Mouse (Mus musculus): Measurements from ENCODE around the gene Uhmk1. TPM values are rescaled to one million over a fixed set of nuclear protein-coding genes. Genes with fewer than 3 reads are reported as not detected.

Gene Uhmk1
- total RNA-seq, 1 experiment = 18.8 TPM

- in situ Hi-C loops (cut with MboI; ENCODE audit: low sequenced_read_pairs in 2 of 2, unreplicated experiment in 2 of 2) = loop anchor here (25.0 kb wide), 1 partner anchor 398 kb away; no protein-coding TSS in a partner anchor
- Histone ChIP-seq H3K9ac (ENCODE audit: insufficient read depth, low read depth, low read length, poor library complexity, severe bottlenecking) (peak overlapping the region; percentile 96; the same call in 1 of the 2 replicates), H3K4me3 (ENCODE audit: insufficient read depth in 1 of 2, low read depth in 1 of 2, low read length in 2 of 2, poor library complexity in 1 of 2, severe bottlenecking in 1 of 2) (peak overlapping the region; percentile 81 to 90), H3K4me1 (ENCODE audit: control insufficient read depth in 2 of 2, insufficient read depth in 2 of 2, low read length in 2 of 2, poor library complexity in 1 of 2) (no peaks in the 10 kb centered on the region; a peak in 1 of 4 replicates), H3K9me3 (ENCODE audit: control insufficient read depth, insufficient read depth, low read depth, low read length) (no peaks in the 10 kb centered on the region), H3K36me3 (ENCODE audit: control insufficient read depth, insufficient read depth, low read length, poor library complexity, severe bottlenecking) (peaks cover 8% of the 10 kb centered on the region), H3K27ac (ENCODE audit: insufficient read depth, low read depth, low read length, poor library complexity, severe bottlenecking) (no peak overlapping the region)
- TF ChIP-seq ZC3H11A (IDR thresholded peaks at IDR 0.05; ENCODE audit: borderline replicate concordance, low read depth, low read length) = no peak
- DNase-seq (ENCODE audit: low read depth, low spot score) = no peak
Measured at GRCm38 (mm10) chr1:170214383-170214756, 827 bp downstream of the Uhmk1 start.

- Histone ChIP-seq H3K27ac (ENCODE audit: insufficient read depth, low read depth, low read length, poor library complexity, severe bottlenecking) (no peak overlapping the region), H3K4me3 (ENCODE audit: insufficient read depth in 1 of 2, low read depth in 1 of 2, low read length in 2 of 2, poor library complexity in 1 of 2, severe bottlenecking in 1 of 2) (no peak overlapping the region), H3K9me3 (ENCODE audit: control insufficient read depth, insufficient read depth, low read depth, low read length) (no peaks in the 10 kb centered on the region), H3K4me1 (ENCODE audit: control insufficient read depth in 2 of 2, insufficient read depth in 2 of 2, low read length in 2 of 2, poor library complexity in 1 of 2) (no peaks in the 10 kb centered on the region; a peak in 1 of 4 replicates), H3K36me3 (ENCODE audit: control insufficient read depth, insufficient read depth, low read length, poor library complexity, severe bottlenecking) (peaks cover 8% of the 10 kb centered on the region), H3K9ac (ENCODE audit: insufficient read depth, low read depth, low read length, poor library complexity, severe bottlenecking) (no peak overlapping the region)
- TF ChIP-seq HCFC1 (IDR thresholded peaks at IDR 0.05; ENCODE audit: borderline replicate concordance, insufficient read depth, low read length) (no peak), MAFK (IDR thresholded peaks at IDR 0.05; ENCODE audit: insufficient read depth, low read depth, low read length) (no peak), ZC3H11A (IDR thresholded peaks at IDR 0.05; ENCODE audit: borderline replicate concordance, low read depth, low read length) (no peak), CHD2 (IDR thresholded peaks at IDR 0.05; ENCODE audit: low read depth, low read length) (no peak), ZNF384 (IDR thresholded peaks at IDR 0.05; ENCODE audit: low read depth, low read length) (no peak)
- in situ Hi-C loops (cut with MboI; ENCODE audit: low sequenced_read_pairs in 2 of 2, unreplicated experiment in 2 of 2) = loop anchor here (25.0 kb wide), 1 partner anchor 399 kb away; no protein-coding TSS in a partner anchor
- no peak for DNase-seq (ENCODE audit: low read depth, low spot score)
Measured at GRCm38 (mm10) chr1:170213181-170213879, 1.9 kb downstream of the Uhmk1 start.

GRCm38 (mm10) chr1:170206395-170206794 lies 8.8 kb downstream of the Uhmk1 start:
- Histone ChIP-seq H3K27ac (ENCODE audit: insufficient read depth, low read depth, low read length, poor library complexity, severe bottlenecking) (no peak overlapping the region), H3K4me1 (ENCODE audit: control insufficient read depth in 2 of 2, insufficient read depth in 2 of 2, low read length in 2 of 2, poor library complexity in 1 of 2) (no peaks in the 10 kb centered on the region), H3K36me3 (ENCODE audit: control insufficient read depth, insufficient read depth, low read length, poor library complexity, severe bottlenecking) (peaks cover 11% of the 10 kb centered on the region), H3K9ac (ENCODE audit: insufficient read depth, low read depth, low read length, poor library complexity, severe bottlenecking) (no peak overlapping the region), H3K9me3 (ENCODE audit: control insufficient read depth, insufficient read depth, low read depth, low read length) (no peaks in the 10 kb centered on the region), H3K4me3 (ENCODE audit: insufficient read depth in 1 of 2, low read depth in 1 of 2, low read length in 2 of 2, poor library complexity in 1 of 2, severe bottlenecking in 1 of 2) (no peak overlapping the region)
- in situ Hi-C loops (cut with MboI; ENCODE audit: low sequenced_read_pairs in 2 of 2, unreplicated experiment in 2 of 2) = loop anchor here (25.0 kb wide), 1 partner anchor 406 kb away; no protein-coding TSS in a partner anchor
- TF ChIP-seq CHD2 (IDR thresholded peaks at IDR 0.05; ENCODE audit: low read depth, low read length) (no peak), ZC3H11A (IDR thresholded peaks at IDR 0.05; ENCODE audit: borderline replicate concordance, low read depth, low read length) (no peak), HCFC1 (IDR thresholded peaks at IDR 0.05; ENCODE audit: borderline replicate concordance, insufficient read depth, low read length) (no peak), ZNF384 (IDR thresholded peaks at IDR 0.05; ENCODE audit: low read depth, low read length) (no peak), MAFK (IDR thresholded peaks at IDR 0.05; ENCODE audit: insufficient read depth, low read depth, low read length) (no peak)
- no peak for DNase-seq (ENCODE audit: low read depth, low spot score)

GRCm38 (mm10) chr1:170200379-170200778 lies 14.8 kb downstream of the Uhmk1 start:
- H3K27ac ChIP-seq (ENCODE audit: insufficient read depth, low read depth, low read length, poor library complexity, severe bottlenecking) = no peak overlapping the region
- in situ Hi-C loops (cut with MboI; ENCODE audit: low sequenced_read_pairs in 2 of 2, unreplicated experiment in 2 of 2) = loop anchor here (25.0 kb wide), 1 partner anchor 412 kb away; no protein-coding TSS in a partner anchor
- no peak for DNase-seq (ENCODE audit: low read depth, low spot score)
- no peak overlapping the region for H3K9ac ChIP-seq (ENCODE audit: insufficient read depth, low read depth, low read length, poor library complexity, severe bottlenecking)
- H3K4me3 ChIP-seq (ENCODE audit: insufficient read depth in 1 of 2, low read depth in 1 of 2, low read length in 2 of 2, poor library complexity in 1 of 2, severe bottlenecking in 1 of 2) = no peak overlapping the region
- H3K36me3 ChIP-seq (ENCODE audit: control insufficient read depth, insufficient read depth, low read length, poor library complexity, severe bottlenecking) = peaks cover 8% of the 10 kb centered on the region
- H3K9me3 ChIP-seq (ENCODE audit: control insufficient read depth, insufficient read depth, low read depth, low read length) = no peaks in the 10 kb centered on the region
- TF ChIP-seq HCFC1 (IDR thresholded peaks at IDR 0.05; ENCODE audit: borderline replicate concordance, insufficient read depth, low read length) (no peak), CHD2 (IDR thresholded peaks at IDR 0.05; ENCODE audit: low read depth, low read length) (no peak)
- no peaks in the 10 kb centered on the region for H3K4me1 ChIP-seq (ENCODE audit: control insufficient read depth in 2 of 2, insufficient read depth in 2 of 2, low read length in 2 of 2, poor library complexity in 1 of 2)

GRCm38 (mm10) chr1:170196211-170196610 lies 19.0 kb downstream of the Uhmk1 start:
- no peak overlapping the region for H3K27ac ChIP-seq (ENCODE audit: insufficient read depth, low read depth, low read length, poor library complexity, severe bottlenecking)
- TF ChIP-seq CHD2 (IDR thresholded peaks at IDR 0.05; ENCODE audit: low read depth, low read length) = no peak
- TF ChIP-seq ZC3H11A (IDR thresholded peaks at IDR 0.05; ENCODE audit: borderline replicate concordance, low read depth, low read length) = no peak
- TF ChIP-seq MAFK (IDR thresholded peaks at IDR 0.05; ENCODE audit: insufficient read depth, low read depth, low read length) = no peak
- TF ChIP-seq ZNF384 (IDR thresholded peaks at IDR 0.05; ENCODE audit: low read depth, low read length) = no peak
- no peak for TF ChIP-seq HCFC1 (IDR thresholded peaks at IDR 0.05; ENCODE audit: borderline replicate concordance, insufficient read depth, low read length)
- no peaks in the 10 kb centered on the region for H3K4me1 ChIP-seq (ENCODE audit: control insufficient read depth in 2 of 2, insufficient read depth in 2 of 2, low read length in 2 of 2, poor library complexity in 1 of 2)
- peaks cover 6% of the 10 kb centered on the region for H3K36me3 ChIP-seq (ENCODE audit: control insufficient read depth, insufficient read depth, low read length, poor library complexity, severe bottlenecking)
- no peaks in the 10 kb centered on the region for H3K9me3 ChIP-seq (ENCODE audit: control insufficient read depth, insufficient read depth, low read depth, low read length)
- H3K4me3 ChIP-seq (ENCODE audit: insufficient read depth in 1 of 2, low read depth in 1 of 2, low read length in 2 of 2, poor library complexity in 1 of 2, severe bottlenecking in 1 of 2) = no peak overlapping the region
- no peak for DNase-seq (ENCODE audit: low read depth, low spot score)
- in situ Hi-C loops (cut with MboI; ENCODE audit: low sequenced_read_pairs in 2 of 2, unreplicated experiment in 2 of 2) = no loop called here
- H3K9ac ChIP-seq (ENCODE audit: insufficient read depth, low read depth, low read length, poor library complexity, severe bottlenecking) = no peak overlapping the region
